ENCODE assay signal across 10 mouse cellular contexts in genomic region chr13:93440167-93440566, GRCm38 (mm10). TPM values are rescaled to one million over a fixed set of nuclear protein-coding genes. Genes with fewer than 3 reads are reported as not detected.
A peak's percentile ranks its signal among the peaks of the same experiment; 100 is the strongest.
DNase-seq lines count a peak whose midpoint lies in the region; ATAC-seq lines count a peak whose summit lies in the region.
"Had no signal": no experiment of that assay in that cellular context is flagged by ENCODE, and none has a peak within 500 bp of the region (broad histone marks: within the 10 kb centered on the region; RNA-seq: fewer than 3 reads in every experiment).

No protein-coding gene starts in this region.

- 30% methylated on average over 3 of the region's 3 CpGs for WGBS in kidney, embryonic 14.5 days
- WGBS in hindbrain, embryonic 14.5 days, result 95% methylated on average over 3 of the region's 3 CpGs

- H3K9ac ChIP-seq in kidney, embryonic 14.5 days (ENCODE audit: low read depth, low read length), result no peak overlapping the region
- no peak overlapping the region for H3K9ac ChIP-seq in hindbrain, embryonic 14.5 days

- no peak overlapping the region for H3K27ac ChIP-seq in kidney, embryonic 14.5 days (ENCODE audit: low read depth, low read length)
- no peak overlapping the region for H3K27ac ChIP-seq in hindbrain, embryonic 14.5 days
- H3K27ac ChIP-seq: layer of hippocampus, adult 2 months had no signal

- DNase-seq in kidney, postnatal 36 days, result no peak
- DNase-seq in hindbrain, embryonic 14.5 days (ENCODE audit: low spot score), result no peak
- no peak for DNase-seq in adrenal gland, adult 18-20 months (ENCODE audit: low spot score in 2 of 2)
- DNase-seq in embryo, embryonic 9.5 days (ENCODE audit: extremely low spot score), result no peak
- DNase-seq: gastrocnemius, postnatal 14 days; heart, postnatal 4 days had no signal

- no peaks in the 10 kb centered on the region for H3K27me3 ChIP-seq in kidney, embryonic 14.5 days (ENCODE audit: control insufficient read depth, insufficient read depth, low read length)
- H3K27me3 ChIP-seq in hindbrain, embryonic 14.5 days (ENCODE audit: control insufficient read depth, insufficient read depth, low read length), result no peaks in the 10 kb centered on the region

- ATAC-seq in kidney, embryonic 14.5 days (ENCODE audit: low FRiP score, low TSS enrichment), result peak; percentile 83
- peak; percentile 66 for ATAC-seq in erythroblast, adult 5-6 weeks (replicated peaks; ENCODE audit: low FRiP score, poor library complexity, severe bottlenecking)
- ATAC-seq in hindbrain, embryonic 14.5 days (ENCODE audit: low FRiP score), result peak; percentile 72; the same call in 1 of the 2 replicates
- ATAC-seq in monocyte, adult 5-6 weeks (replicated peaks; ENCODE audit: insufficient number of reproducible peaks, low FRiP score, low TSS enrichment, poor library complexity, severe bottlenecking), result 0 out of 2 replicates have a peak, but pooled peaks have one; percentile 35

- H3K36me3 ChIP-seq in kidney, embryonic 14.5 days (ENCODE audit: control insufficient read depth, insufficient read depth, low read length), result peaks cover 42% of the 10 kb centered on the region
- peaks cover 54% of the 10 kb centered on the region for H3K36me3 ChIP-seq in hindbrain, embryonic 14.5 days (replicated peaks; ENCODE audit: control insufficient read depth, insufficient read depth)

- no peaks in the 10 kb centered on the region for H3K9me3 ChIP-seq in kidney, embryonic 14.5 days (ENCODE audit: control insufficient read depth, low read length)
- no peaks in the 10 kb centered on the region for H3K9me3 ChIP-seq in hindbrain, embryonic 14.5 days (ENCODE audit: control insufficient read depth, low read length)

- H3K4me3 ChIP-seq in kidney, embryonic 14.5 days (ENCODE audit: low read length), result no peak overlapping the region
- H3K4me3 ChIP-seq in hindbrain, embryonic 14.5 days (replicated peaks; ENCODE audit: low read length), result no peak overlapping the region
- H3K4me3 ChIP-seq: layer of hippocampus, adult 2 months had no signal

- H3K4me2 ChIP-seq in kidney, embryonic 14.5 days (replicated peaks; ENCODE audit: low read depth, low read length), result no peak overlapping the region
- no peak overlapping the region for H3K4me2 ChIP-seq in hindbrain, embryonic 14.5 days (replicated peaks)

- H3K4me1 ChIP-seq in kidney, embryonic 14.5 days (ENCODE audit: control insufficient read depth, insufficient read depth, low read length), result no peaks in the 10 kb centered on the region
- H3K4me1 ChIP-seq in hindbrain, embryonic 14.5 days (replicated peaks; ENCODE audit: control insufficient read depth, insufficient read depth, low read length), result no peaks in the 10 kb centered on the region

RNA-seq across cellular contexts. Expression of gene Jmy, which starts 59.4 kb away (rescaled TPM):
- 6.0 and 8.5 TPM in 2 replicates for polyA plus RNA-seq in kidney, embryonic 14.5 days (2014; fragmentation: Nextera tagmentation; extraction: Ambion mirVana)
- total RNA-seq in erythroblast, adult 5-6 weeks (2015; ENCODE audit: low replicate concordance), result 11.3 and 13.0 TPM in 2 replicates
- total RNA-seq in erythroblast, adult 5-6 weeks (2017; ENCODE audit: low replicate concordance), result 17.8 and 25.5 TPM in 2 replicates
- polyA plus RNA-seq in hindbrain, embryonic 14.5 days (2014; fragmentation: Nextera tagmentation; extraction: Ambion mirVana), result 7.8 and 8.6 TPM in 2 replicates
- total RNA-seq in monocyte, adult 5-6 weeks (2017), result 8.7 to 12.0 TPM (median 9.7 TPM) in 3 replicates
- total RNA-seq in adrenal gland, adult 18-20 months (2021), result 10 to 100 TPM; 37.0 to 51.1 TPM
